Mouse (Mus musculus) hindlimb bud, embryonic 11.5 days (tissue): ENCODE data around the gene Snd1.

Experiments used
- DNase-seq: peaks from one replicate; pipeline ENCODE4 v3.0.0-alpha.2; 2012; ENCODE audit warnings: low read depth, low spot score; ENCODE audit errors: extremely low spot score

Gene Snd1

GRCm38 (mm10) chr6:28932328-28932937, 457.5 kb downstream of the Snd1 start:
- no peak for DNase-seq

- DNase-seq, result no peak
Measured at GRCm38 (mm10) chr6:28935736-28936135, 460.8 kb downstream of the Snd1 start.

DNA sequence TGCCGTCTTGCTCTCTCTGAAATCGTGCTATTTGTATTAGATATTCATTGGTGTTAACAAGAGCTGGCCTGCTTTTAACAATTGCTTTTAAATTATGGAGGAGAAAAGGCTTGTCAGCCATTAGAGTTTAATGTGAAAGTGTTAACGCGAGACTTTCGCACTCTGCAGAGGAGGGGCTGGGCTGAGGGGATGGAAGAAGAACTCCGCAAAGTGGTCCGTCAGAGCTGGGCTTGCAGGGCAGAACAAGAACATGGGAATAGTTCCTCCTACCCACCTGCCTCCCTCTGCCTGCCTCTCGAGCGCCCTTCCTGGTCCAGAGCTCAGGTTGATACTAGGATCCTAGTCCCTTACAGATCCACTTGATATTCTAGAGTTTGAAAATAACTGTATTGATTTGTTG, 472.3 kb downstream of the Snd1 start:
- no peak for DNase-seq

DNA sequence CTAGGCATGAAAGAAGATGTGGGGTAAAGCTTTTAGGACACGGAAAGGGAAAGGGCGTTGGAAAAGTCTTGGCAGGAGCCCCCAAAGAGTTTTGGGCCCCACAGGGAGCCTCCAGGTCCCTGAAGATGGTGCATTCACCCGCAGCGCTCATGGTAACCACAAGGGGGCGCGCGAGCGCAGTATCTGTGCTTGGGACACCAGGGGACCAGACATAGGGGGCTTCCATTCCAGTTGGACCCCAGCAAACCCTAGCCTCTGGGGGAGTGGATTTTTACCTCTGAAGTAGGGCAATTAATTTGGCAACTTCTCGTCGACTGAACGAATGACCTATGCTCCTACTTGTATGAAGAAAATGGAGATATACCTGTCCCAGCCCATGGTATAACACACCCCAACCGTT, 474.3 kb downstream of the Snd1 start:
- DNase-seq, result no peak

GRCm38 (mm10) chr6:28955581-28955980, 480.6 kb downstream of the Snd1 start:
- peak; percentile 28 for DNase-seq

GRCm38 (mm10) chr6:28957486-28957885, 482.5 kb downstream of the Snd1 start:
- DNase-seq, result no peak

GRCm38 (mm10) chr6:28963178-28963577, 488.2 kb downstream of the Snd1 start:
- DNase-seq, result no peak

DNA sequence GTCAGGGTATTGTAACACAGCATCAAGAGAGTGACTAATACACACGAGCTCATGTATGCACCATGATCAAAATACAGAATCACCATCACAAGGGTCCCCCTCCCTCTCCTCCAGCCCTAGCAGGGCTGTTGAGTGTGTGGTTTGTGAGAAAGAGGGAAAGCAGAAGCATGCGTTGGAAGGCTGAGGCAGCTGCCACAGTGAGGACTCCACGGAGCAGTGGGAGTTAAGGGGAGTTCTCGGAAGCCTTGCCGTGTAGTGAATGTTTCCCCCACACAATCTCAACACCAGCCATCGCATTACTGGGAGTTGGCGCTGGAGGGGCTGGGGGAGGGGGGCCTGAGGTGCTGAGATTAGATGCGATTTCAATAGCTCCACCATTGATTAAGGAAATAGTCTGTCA, 490.3 kb downstream of the Snd1 start:
- no peak for DNase-seq

DNA sequence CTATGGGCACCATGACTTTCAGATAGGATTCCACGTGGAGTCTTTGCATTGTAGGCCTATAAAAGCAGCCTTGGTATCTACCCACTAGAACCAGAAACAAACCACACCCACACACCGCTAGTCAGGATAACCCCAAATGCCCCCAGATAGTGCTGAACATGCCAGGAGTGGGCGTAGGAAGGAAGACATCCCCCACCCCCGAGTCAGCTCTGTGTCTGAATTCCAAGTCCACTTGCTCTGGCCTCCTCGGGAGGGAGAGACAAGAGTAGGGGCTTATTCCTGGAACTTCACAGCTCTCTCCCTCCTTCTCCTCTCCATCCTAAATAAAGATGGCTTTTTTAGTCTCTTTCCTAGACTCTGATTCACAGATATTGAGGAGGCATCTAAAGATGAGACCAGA, 494.7 kb downstream of the Snd1 start:
- no peak for DNase-seq

- no peak for DNase-seq
Measured at GRCm38 (mm10) chr6:28970711-28971110, 495.8 kb downstream of the Snd1 start.

DNA sequence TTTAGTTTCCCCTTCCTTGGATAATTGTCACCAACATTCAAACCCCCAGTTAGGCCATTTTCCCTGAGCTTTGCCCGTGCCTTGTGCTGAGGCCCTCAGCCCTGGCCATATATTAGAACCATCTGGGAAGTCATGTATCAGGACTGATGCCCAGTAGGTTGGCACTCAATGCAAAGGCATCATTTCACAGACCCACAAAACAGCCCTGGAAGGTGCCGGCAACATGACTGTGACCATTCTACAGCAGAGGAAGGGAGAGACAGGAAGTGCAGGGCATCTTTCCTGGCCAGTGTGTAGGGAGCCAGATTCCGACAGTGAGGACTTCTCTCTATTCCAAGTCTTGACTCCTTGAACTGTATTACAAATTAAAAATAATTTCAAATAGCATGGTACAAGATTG, 499.6 kb downstream of the Snd1 start:
- DNase-seq, result no peak

GRCm38 (mm10) chr6:28975106-28975505, 500.2 kb downstream of the Snd1 start:
- DNase-seq, result no peak

DNA sequence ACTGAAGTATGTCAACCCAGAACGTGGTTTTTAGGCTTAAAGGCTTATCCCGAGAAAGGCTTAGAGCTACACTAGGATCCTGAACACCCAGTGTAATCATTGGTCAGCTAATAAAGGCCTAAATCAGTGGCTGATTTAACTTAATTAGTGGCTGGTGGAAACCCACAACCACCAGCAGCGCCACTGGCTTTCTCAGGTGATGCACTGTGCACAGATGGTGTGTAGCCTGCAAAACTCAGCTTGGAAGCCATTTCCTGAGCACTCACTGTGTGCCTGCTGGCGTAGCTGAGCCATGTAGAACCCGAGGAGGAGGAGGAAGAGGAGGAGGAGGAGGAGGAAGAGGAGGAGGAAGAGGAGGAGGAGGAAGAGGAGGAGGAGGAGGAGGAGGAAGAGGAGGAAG, 503.1 kb downstream of the Snd1 start:
- no peak for DNase-seq

DNA sequence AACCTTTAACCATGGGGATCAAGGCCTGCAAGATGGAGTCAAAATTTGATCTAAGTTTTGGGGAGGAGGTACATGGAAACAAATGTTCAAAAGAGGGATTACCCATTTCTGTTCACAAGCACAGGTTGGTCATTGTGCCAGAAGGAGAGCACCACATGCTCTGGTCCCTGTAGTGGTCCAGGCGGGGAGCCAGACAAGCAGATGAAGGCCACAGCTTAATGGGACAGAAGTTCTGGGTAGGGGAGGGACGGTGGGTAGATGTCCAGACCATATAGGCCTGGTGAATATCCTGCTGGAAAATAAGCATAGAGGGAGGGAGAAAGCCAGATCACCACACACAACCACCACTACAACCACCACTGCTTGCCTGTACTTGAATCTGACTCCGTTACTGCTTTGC, 503.9 kb downstream of the Snd1 start:
- DNase-seq, result no peak

- no peak for DNase-seq
Measured at GRCm38 (mm10) chr6:28979586-28979985, 504.6 kb downstream of the Snd1 start.

DNA sequence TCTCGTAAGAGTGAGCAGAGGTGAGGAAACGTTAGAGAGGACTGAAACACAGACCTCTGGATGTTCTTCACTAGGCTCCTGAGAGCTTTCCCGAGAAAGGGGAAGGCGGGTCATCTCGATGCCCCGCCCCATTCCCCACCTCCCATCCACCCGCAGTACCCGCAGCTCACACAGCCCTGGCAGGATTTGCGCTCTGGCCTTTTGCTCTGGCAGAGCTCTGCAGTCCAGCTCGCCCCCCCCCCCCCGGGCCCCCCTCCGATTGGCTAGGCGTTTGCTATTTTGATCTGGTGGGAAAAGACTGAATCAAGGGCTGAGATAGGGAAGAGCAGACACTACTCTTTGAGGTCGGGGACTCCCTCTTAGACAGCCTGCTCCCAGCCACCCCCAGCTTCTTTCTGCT, 505.3 kb downstream of the Snd1 start:
- DNase-seq, result no peak

- DNase-seq, result no peak
Measured at GRCm38 (mm10) chr6:28980750-28981584, 506.0 kb downstream of the Snd1 start.

- DNase-seq, result no peak
Measured at GRCm38 (mm10) chr6:28981585-28981948, 506.6 kb downstream of the Snd1 start.

DNA sequence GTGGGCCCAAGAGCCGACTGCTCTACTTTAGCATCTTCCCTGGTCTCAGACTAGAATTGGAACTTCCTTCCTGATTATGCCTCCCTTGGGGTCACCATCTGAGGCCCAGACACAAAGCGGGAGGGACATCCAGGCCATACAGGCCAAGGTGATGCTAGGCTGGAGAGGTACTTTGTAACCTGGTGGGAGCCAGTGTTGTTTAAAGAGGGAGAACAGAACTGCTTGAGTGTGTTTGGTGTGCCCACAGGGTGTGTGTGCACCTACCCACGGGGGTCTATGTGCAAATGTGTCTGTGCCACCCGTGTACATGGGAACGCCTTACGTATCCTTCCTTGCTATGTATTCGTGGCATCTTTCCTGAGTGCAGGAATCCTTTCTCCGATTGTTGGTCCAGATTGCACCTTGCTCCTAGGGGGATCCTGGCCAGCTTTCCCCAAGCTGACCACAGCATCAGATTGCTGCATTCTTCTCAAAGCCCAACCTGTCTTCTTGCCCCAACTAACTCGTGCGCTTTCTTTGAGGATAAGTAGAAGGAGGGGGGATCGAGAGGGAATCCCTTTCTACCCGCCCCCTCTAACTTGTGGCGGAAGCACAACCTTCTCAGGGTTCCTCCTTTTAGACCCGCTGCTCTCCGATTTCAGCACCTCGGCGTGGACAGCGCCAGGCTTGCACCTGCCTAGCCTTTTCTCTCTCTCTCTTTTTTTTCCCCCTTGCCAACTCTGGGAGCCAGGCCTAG, 507.2 kb downstream of the Snd1 start:
- DNase-seq, result peak; percentile 35

- no peak for DNase-seq
Measured at GRCm38 (mm10) chr6:28982817-28983216, 507.9 kb downstream of the Snd1 start.
